Mouse (Mus musculus): ENCODE data around the gene Faap100.
"Not testable (repeated sequence)": the region's sequence is repeated elsewhere in the genome, so short reads cannot be mapped to it uniquely, and the experiment has no call there.

The Faap100 gene

GRCm38 (mm10) chr11:120349986-120350702 is 28.4 kb downstream of the Faap100 start:
- peak; percentile 65 for DNase-seq

- peak; percentile 52 for DNase-seq
Measured at GRCm38 (mm10) chr11:120349371-120349985, 29.1 kb downstream of the Faap100 start.

GRCm38 (mm10) chr11:120348684-120349370 is 29.7 kb downstream of the Faap100 start:
- peak; percentile 52 for DNase-seq

- DNase-seq, result peak; percentile 80
Measured at GRCm38 (mm10) chr11:120347791-120348683, 30.5 kb downstream of the Faap100 start, which contains the start of gene Actg1. Actg1 (minus strand) TSS chr11:120348542.

GRCm38 (mm10) chr11:120347301-120347700 is 31.3 kb downstream of the Faap100 start:
- no peak for DNase-seq

- not testable (repeated sequence) for DNase-seq
Measured at GRCm38 (mm10) chr11:120346383-120347034, 32.1 kb downstream of the Faap100 start.

- no peak for DNase-seq
Measured at GRCm38 (mm10) chr11:120345067-120345681, 33.4 kb downstream of the Faap100 start.

- DNase-seq, result no peak
Measured at GRCm38 (mm10) chr11:120344310-120344920, 34.1 kb downstream of the Faap100 start.

GRCm38 (mm10) chr11:120343519-120344309 is 34.9 kb downstream of the Faap100 start:
- no peak for DNase-seq

- DNase-seq, result no peak
Measured at GRCm38 (mm10) chr11:120342656-120343160, 35.9 kb downstream of the Faap100 start.

GRCm38 (mm10) chr11:120341661-120342060 is 36.9 kb downstream of the Faap100 start:
- DNase-seq, result no peak

- DNase-seq, result no peak
Measured at GRCm38 (mm10) chr11:120339978-120340513, 38.5 kb downstream of the Faap100 start.

GRCm38 (mm10) chr11:120338786-120339185 is 39.8 kb downstream of the Faap100 start:
- DNase-seq, result no peak

GRCm38 (mm10) chr11:120337447-120337846 is 41.1 kb downstream of the Faap100 start:
- no peak for DNase-seq

- no peak for DNase-seq
Measured at GRCm38 (mm10) chr11:120335431-120336021, 43.0 kb downstream of the Faap100 start.

GRCm38 (mm10) chr11:120320156-120320555 is 58.4 kb downstream of the Faap100 start:
- DNase-seq, result no peak

- no peak for DNase-seq
Measured at GRCm38 (mm10) chr11:120319310-120319709, 59.3 kb downstream of the Faap100 start.

Measured in cerebellum, adult 8-10 months (tissue).